Mouse (Mus musculus) lung, embryonic 14.5 days (tissue): ENCODE results near the gene Xrcc3. TPM values are rescaled to one million over a fixed set of nuclear protein-coding genes. Genes with fewer than 3 reads are reported as not detected.
A peak's percentile ranks its signal among the peaks of the same experiment; 100 is the strongest.

Experiments
- ATAC-seq: fragments of 200-750 bp; cut with Nextera tagmentation; 2 replicates; pipeline ENCODE4 v1.8.0; 2017; ENCODE audit warnings: mild to moderate bottlenecking, moderate TSS enrichment, moderate library complexity; ENCODE audit not compliant: insufficient read depth
- DNase-seq: peaks from one replicate; pipeline ENCODE4 v3.0.0-alpha.2; 2015
- H3K27ac ChIP-seq: fragments of 300-500 bp; sonication (generic); 2 replicates; pipeline ENCODE4 v1.5.1; 2014; ENCODE audit warnings: low read depth, mild to moderate bottlenecking, moderate library complexity
- H3K27me3 ChIP-seq: fragments of 300-500 bp; sonication (generic); 2 replicates; pipeline ENCODE4 v1.6.1; 2014; ENCODE audit warnings: low read length, control low read depth; ENCODE audit not compliant: insufficient read depth
- H3K36me3 ChIP-seq: fragments of 300-500 bp; sonication (generic); 2 replicates; pipeline ENCODE4 v1.6.1; 2014; ENCODE audit warnings: control low read depth; ENCODE audit not compliant: insufficient read depth
- H3K4me1 ChIP-seq: fragments of 300-500 bp; sonication (generic); 2 replicates; pipeline ENCODE4 v1.6.1; 2014; ENCODE audit warnings: antibody characterized with exemption, control low read depth; ENCODE audit not compliant: insufficient read depth
- H3K4me2 ChIP-seq: fragments of 300-500 bp; sonication (generic); 2 replicates; pipeline ENCODE4 v1.6.1; 2014; ENCODE audit warnings: mild to moderate bottlenecking
- H3K4me3 ChIP-seq: fragments of 300-500 bp; sonication (generic); 2 replicates; pipeline ENCODE4 v1.5.1; 2014; ENCODE audit warnings: low read depth, low read length
- H3K9ac ChIP-seq: fragments of 300-500 bp; sonication (generic); 2 replicates; pipeline ENCODE4 v1.6.1; 2014
- H3K9me3 ChIP-seq: fragments of 300-500 bp; sonication (generic); 2 replicates; pipeline ENCODE4 v1.6.1; 2016; ENCODE audit warnings: low read depth, low read length, control low read depth
- CTCF ChIP-seq: IDR thresholded peaks from 2 replicates; pipeline ENCODE4 v1.5.1; 2016; ENCODE audit warnings: antibody characterized with exemption, low read depth
- WGBS: fragments of 180-500 bp; shearing (Covaris S2); extraction: QIAGEN DNeasy Blood & Tissue Kit; methylation state at CpG from one replicate; pipeline ENCODE4 v1.1.7; 2014; 5-methylcytosine and 5-hydroxymethylcytosine counted together
- polyA plus RNA-seq: library from polyadenylated mRNA; unstranded; fragments of >200 nt; fragmentation: Nextera tagmentation; extraction: Ambion mirVana; gene quantifications from 2 replicates; pipeline ENCODE4 v1.2.1, GENCODE M21; 2014

Gene Xrcc3
- polyA plus RNA-seq, 1 experiment from 2014 or later = 15.7 TPM

DNA sequence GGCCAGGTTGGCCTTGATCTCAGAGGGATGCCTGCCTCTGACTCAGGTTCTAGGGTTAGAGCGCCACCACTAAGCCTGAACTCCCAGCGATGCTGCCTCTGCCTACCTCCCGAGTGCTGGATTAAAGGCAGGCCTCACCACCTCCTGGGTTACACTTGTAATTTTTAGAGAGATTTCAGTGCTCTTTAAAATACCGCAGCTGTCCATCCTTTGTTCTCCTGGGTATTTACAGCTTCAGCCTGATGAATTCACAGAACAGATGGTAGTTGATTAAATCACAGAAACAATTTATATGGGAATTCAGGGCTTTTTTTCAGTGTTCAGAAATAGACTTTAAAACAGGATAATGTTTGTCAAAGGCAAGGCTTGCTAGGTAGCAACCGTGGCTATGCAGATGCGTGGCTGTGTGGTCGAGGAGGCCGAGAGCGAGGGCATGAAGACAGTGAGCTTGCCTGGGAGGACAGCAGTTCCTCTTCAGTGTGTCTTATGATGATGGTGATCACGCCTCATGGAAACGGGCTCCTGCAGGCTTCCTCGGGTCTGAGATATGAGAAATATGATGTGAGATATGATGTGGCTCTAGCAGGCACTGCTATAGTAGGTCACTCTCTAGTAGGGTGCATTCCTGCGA, 22.1 kb downstream of the Xrcc3 start:
- Histone ChIP-seq H3K4me3 (no peak overlapping the region), H3K27ac (no peak overlapping the region), H3K36me3 (peaks cover 99% of the 10 kb centered on the region), H3K9me3 (no peaks in the 10 kb centered on the region), H3K27me3 (no peaks in the 10 kb centered on the region), H3K4me2 (no peak overlapping the region), H3K4me1 (no peaks in the 10 kb centered on the region), H3K9ac (no peak overlapping the region)
- 91% methylated on average over 13 of the region's 13 CpGs for WGBS
- ATAC-seq (no peak), DNase-seq (no peak)
- no peak for TF ChIP-seq CTCF

GRCm38 (mm10) chr12:111790631-111791030, 23.0 kb downstream of the Xrcc3 start:
- DNase-seq = no peak
- Histone ChIP-seq H3K4me3 (no peak overlapping the region), H3K36me3 (peaks cover 99% of the 10 kb centered on the region), H3K4me2 (no peak overlapping the region), H3K9ac (no peak overlapping the region), H3K9me3 (no peaks in the 10 kb centered on the region), H3K27me3 (no peaks in the 10 kb centered on the region), H3K27ac (no peak overlapping the region), H3K4me1 (no peaks in the 10 kb centered on the region)
- no peak for ATAC-seq
- WGBS = 90% methylated on average over 7 of the region's 7 CpGs
- no peak for TF ChIP-seq CTCF

- peaks cover 99% of the 10 kb centered on the region for H3K36me3 ChIP-seq
- DNase-seq (no peak), ATAC-seq (no peak)
- no peak overlapping the region for H3K4me3 ChIP-seq
- H3K4me2 ChIP-seq = no peak overlapping the region
- WGBS = 90% methylated on average over 5 of the region's 5 CpGs
- H3K27ac ChIP-seq = no peak overlapping the region
- H3K27me3 ChIP-seq = no peaks in the 10 kb centered on the region
- H3K9me3 ChIP-seq = no peaks in the 10 kb centered on the region
- no peaks in the 10 kb centered on the region for H3K4me1 ChIP-seq
- TF ChIP-seq CTCF = no peak
- no peak overlapping the region for H3K9ac ChIP-seq
These were observed 23.6 kb downstream of the Xrcc3 start for GRCm38 (mm10) chr12:111790090-111790489.

- Histone ChIP-seq H3K36me3 (peaks cover 95% of the 10 kb centered on the region), H3K4me1 (no peaks in the 10 kb centered on the region), H3K27ac (no peak overlapping the region), H3K4me2 (no peak overlapping the region), H3K9me3 (no peaks in the 10 kb centered on the region), H3K9ac (no peak overlapping the region), H3K27me3 (no peaks in the 10 kb centered on the region), H3K4me3 (no peak overlapping the region)
- TF ChIP-seq CTCF = no peak
- ATAC-seq (no peak), DNase-seq (no peak)
- 77% methylated on average over 6 of the region's 6 CpGs for WGBS
These were observed 26.7 kb downstream of the Xrcc3 start for GRCm38 (mm10) chr12:111787015-111787414.

DNA sequence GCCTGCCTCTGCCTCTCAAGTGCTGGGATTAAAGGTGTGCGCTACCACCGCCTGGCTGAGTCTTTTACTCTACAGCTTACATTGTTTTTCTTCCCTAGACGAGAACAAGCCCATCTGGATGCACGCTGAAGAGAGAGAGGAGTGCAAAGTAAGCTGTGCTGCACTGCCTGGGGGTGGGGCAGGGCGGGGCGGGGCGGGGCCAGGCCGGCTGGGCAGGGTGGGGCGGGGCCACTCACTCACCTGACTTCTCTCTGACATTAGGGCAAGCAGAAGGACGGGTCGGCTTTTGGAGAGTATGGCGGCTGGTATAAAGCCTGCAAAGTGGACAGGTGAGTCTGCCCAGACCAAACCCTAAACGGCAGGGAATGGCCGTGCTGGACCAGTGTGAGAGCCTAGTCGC, 28.5 kb downstream of the Xrcc3 start:
- Histone ChIP-seq H3K9ac (no peak overlapping the region), H3K27ac (no peak overlapping the region), H3K36me3 (peaks cover 94% of the 10 kb centered on the region), H3K9me3 (no peaks in the 10 kb centered on the region), H3K27me3 (no peaks in the 10 kb centered on the region), H3K4me1 (no peaks in the 10 kb centered on the region), H3K4me2 (no peak overlapping the region), H3K4me3 (no peak overlapping the region)
- ATAC-seq (no peak), DNase-seq (no peak)
- WGBS = 62% methylated on average over 15 of the region's 15 CpGs
- no peak for TF ChIP-seq CTCF

DNA sequence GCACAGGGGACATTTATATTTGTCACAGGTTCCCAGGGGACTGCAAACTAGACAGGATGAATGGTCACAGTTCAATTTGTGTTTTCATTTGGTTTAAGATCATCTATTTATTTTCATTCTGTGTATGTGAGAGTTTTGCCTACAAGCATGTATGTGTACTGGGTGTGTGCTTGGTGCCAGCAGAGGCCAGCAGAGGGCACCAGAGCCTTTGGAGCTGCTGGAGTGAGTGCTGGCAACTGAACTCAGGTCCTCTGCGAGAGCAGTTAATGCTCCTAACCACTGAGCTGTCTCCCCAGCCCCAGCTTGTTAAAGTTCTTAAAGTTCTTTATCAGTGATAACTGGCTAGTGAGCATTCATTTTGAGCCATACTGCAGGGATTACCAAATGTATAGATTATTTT, 34.1 kb downstream of the Xrcc3 start:
- peak; percentile 44 for TF ChIP-seq CTCF
- Histone ChIP-seq H3K4me2 (no peak overlapping the region), H3K9me3 (no peaks in the 10 kb centered on the region), H3K4me1 (no peaks in the 10 kb centered on the region), H3K27ac (no peak overlapping the region), H3K36me3 (peaks cover 95% of the 10 kb centered on the region), H3K9ac (no peak overlapping the region), H3K27me3 (no peaks in the 10 kb centered on the region), H3K4me3 (no peak overlapping the region)
- WGBS = 90% methylated on average over 1 of the region's 1 CpGs
- ATAC-seq (no peak), DNase-seq (no peak)

DNA sequence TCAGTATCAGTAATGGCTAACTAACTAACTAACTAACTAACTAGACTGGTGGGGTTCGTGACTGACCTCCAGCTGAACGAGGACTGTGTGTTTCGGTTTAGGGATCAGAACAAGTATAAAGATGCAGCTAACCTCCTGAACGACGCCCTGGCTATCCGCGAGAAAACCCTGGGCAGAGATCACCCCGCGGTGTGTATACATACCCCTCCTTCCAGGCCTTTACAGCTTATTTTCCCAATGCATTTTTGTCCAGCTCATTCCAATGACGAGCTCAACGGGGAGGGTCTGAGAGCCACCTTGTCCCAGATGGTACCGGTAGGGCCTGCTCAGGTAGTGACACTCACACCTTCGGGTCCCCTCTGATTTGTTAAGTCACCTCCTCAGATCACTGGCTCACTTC, 35.8 kb downstream of the Xrcc3 start:
- ATAC-seq (no peak), DNase-seq (no peak)
- Histone ChIP-seq H3K27ac (no peak overlapping the region), H3K4me2 (no peak overlapping the region), H3K9ac (no peak overlapping the region), H3K4me3 (no peak overlapping the region), H3K9me3 (no peaks in the 10 kb centered on the region), H3K27me3 (no peaks in the 10 kb centered on the region), H3K4me1 (no peaks in the 10 kb centered on the region), H3K36me3 (peaks cover 95% of the 10 kb centered on the region)
- no peak for TF ChIP-seq CTCF
- WGBS = 84% methylated on average over 13 of the region's 13 CpGs
